Mouse (Mus musculus): ENCODE results near the gene Klc2. TPM values are rescaled to one million over a fixed set of nuclear protein-coding genes. Genes with fewer than 3 reads are reported as not detected.
A peak's percentile ranks its signal among the peaks of the same experiment; 100 is the strongest.

The Klc2 gene
- polyA plus RNA-seq, 1 experiment, result 92.9 TPM

GRCm38 (mm10) chr19:5083961-5084833 is 34.2 kb downstream of the Klc2 start:
- H3K4me1 ChIP-seq (ENCODE audit: control insufficient read depth, insufficient read depth, low read length), result peaks cover 20% of the 10 kb centered on the region
- H3K36me3 ChIP-seq (ENCODE audit: control insufficient read depth, insufficient read depth, low read length), result no peaks in the 10 kb centered on the region
- no peaks in the 10 kb centered on the region; the same call in none of the 2 replicates for H3K27me3 ChIP-seq (ENCODE audit: control insufficient read depth, insufficient read depth, low read length)
- TF ChIP-seq CTCF (IDR thresholded peaks at IDR 0.05; ENCODE audit: control insufficient read depth, insufficient read depth, insufficient replicate concordance, low read depth, low read length) (no peak), POLR2A (IDR thresholded peaks at IDR 0.05; ENCODE audit: control insufficient read depth, low read depth, low read length) (no peak)
- H3K4me3 ChIP-seq (ENCODE audit: control insufficient read depth, low read depth, low read length), result no peak overlapping the region
- H3K27ac ChIP-seq (ENCODE audit: control insufficient read depth, insufficient read depth, low read depth, low read length), result no peak overlapping the region

GRCm38 (mm10) chr19:5082596-5082995 is 35.8 kb downstream of the Klc2 start:
- Histone ChIP-seq H3K4me1 (ENCODE audit: control insufficient read depth, insufficient read depth, low read length) (peaks cover 12% of the 10 kb centered on the region), H3K27me3 (ENCODE audit: control insufficient read depth, insufficient read depth, low read length) (no peaks in the 10 kb centered on the region; the same call in none of the 2 replicates), H3K36me3 (ENCODE audit: control insufficient read depth, insufficient read depth, low read length) (no peaks in the 10 kb centered on the region), H3K27ac (ENCODE audit: control insufficient read depth, insufficient read depth, low read depth, low read length) (no peak overlapping the region), H3K4me3 (ENCODE audit: control insufficient read depth, low read depth, low read length) (no peak overlapping the region)
- TF ChIP-seq CTCF (IDR thresholded peaks at IDR 0.05; ENCODE audit: control insufficient read depth, insufficient read depth, insufficient replicate concordance, low read depth, low read length) (no peak), POLR2A (IDR thresholded peaks at IDR 0.05; ENCODE audit: control insufficient read depth, low read depth, low read length) (no peak)

GRCm38 (mm10) chr19:5082005-5082404 is 36.4 kb downstream of the Klc2 start:
- no peak overlapping the region for H3K27ac ChIP-seq (ENCODE audit: control insufficient read depth, insufficient read depth, low read depth, low read length)
- H3K4me1 ChIP-seq (ENCODE audit: control insufficient read depth, insufficient read depth, low read length), result peaks cover 6% of the 10 kb centered on the region
- TF ChIP-seq POLR2A (IDR thresholded peaks at IDR 0.05; ENCODE audit: control insufficient read depth, low read depth, low read length) (no peak), CTCF (IDR thresholded peaks at IDR 0.05; ENCODE audit: control insufficient read depth, insufficient read depth, insufficient replicate concordance, low read depth, low read length) (no peak)
- no peak overlapping the region for H3K4me3 ChIP-seq (ENCODE audit: control insufficient read depth, low read depth, low read length)
- H3K36me3 ChIP-seq (ENCODE audit: control insufficient read depth, insufficient read depth, low read length), result no peaks in the 10 kb centered on the region
- no peaks in the 10 kb centered on the region; the same call in none of the 2 replicates for H3K27me3 ChIP-seq (ENCODE audit: control insufficient read depth, insufficient read depth, low read length)

GRCm38 (mm10) chr19:5079279-5079678 is 39.1 kb downstream of the Klc2 start:
- TF ChIP-seq POLR2A (IDR thresholded peaks at IDR 0.05; ENCODE audit: control insufficient read depth, low read depth, low read length) (no peak), CTCF (IDR thresholded peaks at IDR 0.05; ENCODE audit: control insufficient read depth, insufficient read depth, insufficient replicate concordance, low read depth, low read length) (no peak)
- Histone ChIP-seq H3K27ac (ENCODE audit: control insufficient read depth, insufficient read depth, low read depth, low read length) (no peak overlapping the region), H3K36me3 (ENCODE audit: control insufficient read depth, insufficient read depth, low read length) (no peaks in the 10 kb centered on the region), H3K4me1 (ENCODE audit: control insufficient read depth, insufficient read depth, low read length) (no peaks in the 10 kb centered on the region; the same call in 1 of the 2 replicates), H3K27me3 (ENCODE audit: control insufficient read depth, insufficient read depth, low read length) (no peaks in the 10 kb centered on the region; the same call in 1 of the 2 replicates), H3K4me3 (ENCODE audit: control insufficient read depth, low read depth, low read length) (no peak overlapping the region)

GRCm38 (mm10) chr19:5073518-5073917 is 44.8 kb downstream of the Klc2 start:
- H3K4me1 ChIP-seq (ENCODE audit: control insufficient read depth, insufficient read depth, low read length), result peaks cover 24% of the 10 kb centered on the region
- no peaks in the 10 kb centered on the region for H3K27me3 ChIP-seq (ENCODE audit: control insufficient read depth, insufficient read depth, low read length)
- TF ChIP-seq POLR2A (IDR thresholded peaks at IDR 0.05; ENCODE audit: control insufficient read depth, low read depth, low read length) (no peak), CTCF (IDR thresholded peaks at IDR 0.05; ENCODE audit: control insufficient read depth, insufficient read depth, insufficient replicate concordance, low read depth, low read length) (no peak)
- no peak overlapping the region for H3K27ac ChIP-seq (ENCODE audit: control insufficient read depth, insufficient read depth, low read depth, low read length)
- no peaks in the 10 kb centered on the region for H3K36me3 ChIP-seq (ENCODE audit: control insufficient read depth, insufficient read depth, low read length)
- H3K4me3 ChIP-seq (ENCODE audit: control insufficient read depth, low read depth, low read length), result peak overlapping the region; percentile 14

GRCm38 (mm10) chr19:5073028-5073427 is 45.3 kb downstream of the Klc2 start:
- Histone ChIP-seq H3K4me1 (ENCODE audit: control insufficient read depth, insufficient read depth, low read length) (peaks cover 29% of the 10 kb centered on the region), H3K27me3 (ENCODE audit: control insufficient read depth, insufficient read depth, low read length) (no peaks in the 10 kb centered on the region), H3K27ac (ENCODE audit: control insufficient read depth, insufficient read depth, low read depth, low read length) (no peak overlapping the region), H3K4me3 (ENCODE audit: control insufficient read depth, low read depth, low read length) (peak overlapping the region; percentile 83), H3K36me3 (ENCODE audit: control insufficient read depth, insufficient read depth, low read length) (no peaks in the 10 kb centered on the region)
- 0 out of 2 replicates have a peak, but pooled peaks have one; percentile 10 for TF ChIP-seq CTCF (IDR thresholded peaks at IDR 0.05; ENCODE audit: control insufficient read depth, insufficient read depth, insufficient replicate concordance, low read depth, low read length)
- no peak for TF ChIP-seq POLR2A (IDR thresholded peaks at IDR 0.05; ENCODE audit: control insufficient read depth, low read depth, low read length)

GRCm38 (mm10) chr19:5072389-5073019 is 45.9 kb downstream of the Klc2 start:
- Histone ChIP-seq H3K27ac (ENCODE audit: control insufficient read depth, insufficient read depth, low read depth, low read length) (no peak overlapping the region), H3K4me1 (ENCODE audit: control insufficient read depth, insufficient read depth, low read length) (peaks cover 29% of the 10 kb centered on the region), H3K27me3 (ENCODE audit: control insufficient read depth, insufficient read depth, low read length) (no peaks in the 10 kb centered on the region), H3K4me3 (ENCODE audit: control insufficient read depth, low read depth, low read length) (peak overlapping the region; percentile 83), H3K36me3 (ENCODE audit: control insufficient read depth, insufficient read depth, low read length) (no peaks in the 10 kb centered on the region)
- TF ChIP-seq CTCF (IDR thresholded peaks at IDR 0.05; ENCODE audit: control insufficient read depth, insufficient read depth, insufficient replicate concordance, low read depth, low read length), result no peak
- no peak for TF ChIP-seq POLR2A (IDR thresholded peaks at IDR 0.05; ENCODE audit: control insufficient read depth, low read depth, low read length)
